Mouse (Mus musculus): Measurements from ENCODE around the gene Lgr4. TPM values are rescaled to one million over a fixed set of nuclear protein-coding genes. Genes with fewer than 3 reads are reported as not detected.
"Not testable (repeated sequence)": the region's sequence is repeated elsewhere in the genome, so short reads cannot be mapped to it uniquely, and the experiment has no call there.

Gene Lgr4
- 4.3 and 5.1 TPM in 2 replicates for polyA plus RNA-seq (2015; fragmentation: Nextera tagmentation; extraction: Ambion mirVana)

- DNase-seq (ENCODE audit: low spot score), result peak; percentile 91
Measured at GRCm38 (mm10) chr2:109917496-109918413, at the start of gene Lgr4. TSS of gene Lgr4 (plus strand) at chr2:109917647.

GRCm38 (mm10) chr2:109879429-109879828 is 38.0 kb upstream of the Lgr4 start:
- DNase-seq (ENCODE audit: low spot score), result not testable (repeated sequence)

- no peak for DNase-seq (ENCODE audit: low spot score)
Measured at GRCm38 (mm10) chr2:109881111-109881510, 36.3 kb upstream of the Lgr4 start.

- DNase-seq (ENCODE audit: low spot score), result no peak
Measured at GRCm38 (mm10) chr2:109881625-109882024, 35.8 kb upstream of the Lgr4 start.

- DNase-seq (ENCODE audit: low spot score), result no peak
Measured at GRCm38 (mm10) chr2:109884106-109884505, 33.3 kb upstream of the Lgr4 start.

GRCm38 (mm10) chr2:109884507-109884906 is 32.9 kb upstream of the Lgr4 start:
- DNase-seq (ENCODE audit: low spot score), result no peak

GRCm38 (mm10) chr2:109890068-109890467 is 27.4 kb upstream of the Lgr4 start:
- no peak for DNase-seq (ENCODE audit: low spot score)

- peak; percentile 86 for DNase-seq (ENCODE audit: low spot score)
Measured at GRCm38 (mm10) chr2:109890597-109890996, 26.9 kb upstream of the Lgr4 start, which contains the start of gene Lin7c. TSS of gene Lin7c (plus strand) at chr2:109890853.

GRCm38 (mm10) chr2:109891031-109891430 is 26.4 kb upstream of the Lgr4 start:
- DNase-seq (ENCODE audit: low spot score), result no peak

GRCm38 (mm10) chr2:109891471-109891870 is 26.0 kb upstream of the Lgr4 start:
- no peak for DNase-seq (ENCODE audit: low spot score)

- DNase-seq (ENCODE audit: low spot score), result no peak
Measured at GRCm38 (mm10) chr2:109896311-109896710, 21.1 kb upstream of the Lgr4 start.

GRCm38 (mm10) chr2:109902869-109903268 is 14.6 kb upstream of the Lgr4 start:
- DNase-seq (ENCODE audit: low spot score), result no peak

- peak; percentile 90 for DNase-seq (ENCODE audit: low spot score)
Measured at GRCm38 (mm10) chr2:109904171-109904821, 13.2 kb upstream of the Lgr4 start.

GRCm38 (mm10) chr2:109909122-109909521 is 8.3 kb upstream of the Lgr4 start:
- no peak for DNase-seq (ENCODE audit: low spot score)

- DNase-seq (ENCODE audit: low spot score), result no peak
Measured at GRCm38 (mm10) chr2:109912216-109912615, 5.2 kb upstream of the Lgr4 start.

- no peak for DNase-seq (ENCODE audit: low spot score)
Measured at GRCm38 (mm10) chr2:109912766-109913165, 4.7 kb upstream of the Lgr4 start.

GRCm38 (mm10) chr2:109913241-109913640 is 4.2 kb upstream of the Lgr4 start:
- no peak for DNase-seq (ENCODE audit: low spot score)

GRCm38 (mm10) chr2:109914601-109915000 is 2.8 kb upstream of the Lgr4 start:
- no peak for DNase-seq (ENCODE audit: low spot score)

GRCm38 (mm10) chr2:109916782-109917495 is 508 bp upstream of the Lgr4 start:
- no peak for DNase-seq (ENCODE audit: low spot score)

GRCm38 (mm10) chr2:109918592-109919262 is 1.3 kb downstream of the Lgr4 start:
- DNase-seq (ENCODE audit: low spot score), result no peak

GRCm38 (mm10) chr2:109920471-109920870 is 3.0 kb downstream of the Lgr4 start:
- no peak for DNase-seq (ENCODE audit: low spot score)
